Mouse (Mus musculus) CH12.LX (cell line): ENCODE measurements around the gene Syt12. TPM values are rescaled to one million over a fixed set of nuclear protein-coding genes. Genes with fewer than 3 reads are reported as not detected.
A peak's percentile ranks its signal among the peaks of the same experiment; 100 is the strongest.

Experiments used
- DNase-seq: peaks from one replicate; pipeline ENCODE4 v3.0.0-alpha.2; 2013; ENCODE audit errors: extremely low read depth
- H3K27ac ChIP-seq: 2 replicates; pipeline ENCODE4 v1.5.1; 2012; ENCODE audit warnings: low read depth, mild to moderate bottlenecking, control low read depth, moderate library complexity; ENCODE audit not compliant: insufficient read depth
- H3K27me3 ChIP-seq: replicated peaks from 2 replicates; pipeline ENCODE3; 2012; ENCODE audit warnings: inconsistent platforms
- H3K36me3 ChIP-seq, 2 experiments: replicated peaks in 1 of 2; 2 replicates each; pipeline versions ENCODE3 to v1.6.1; 2012; ENCODE audit warnings: inconsistent platforms in 1 of 2, low read length in 1 of 2, mild to moderate bottlenecking in 1 of 2, mixed read lengths in 1 of 2, moderate library complexity in 1 of 2; ENCODE audit not compliant: control insufficient read depth in 1 of 2, insufficient read depth in 1 of 2
- H3K4me1 ChIP-seq, 2 experiments: 2 replicates each; pipeline ENCODE4 v1.6.1; 2012; ENCODE audit warnings: inconsistent platforms in 1 of 2, moderate library complexity in 1 of 2; ENCODE audit not compliant: insufficient read depth in 2 of 2, control insufficient read depth in 1 of 2
- H3K4me2 ChIP-seq: 2 replicates; pipeline ENCODE4 v1.6.1; 2012; ENCODE audit warnings: low read depth, mild to moderate bottlenecking, control low read depth; ENCODE audit not compliant: poor library complexity, insufficient read depth, severe bottlenecking
- H3K4me3 ChIP-seq, 3 experiments: fragments of 150-350 bp in 1 of 3; sonication (generic) in 1 of 3; replicated peaks in 1 of 3; 2 replicates each; pipeline versions ENCODE3 to v1.5.1; 2011 to 2012; ENCODE audit warnings: low read depth in 2 of 3, low read length in 2 of 3, mild to moderate bottlenecking in 2 of 3, moderate library complexity in 2 of 3, control low read depth in 1 of 3, improper control_type of control experiment in 1 of 3, inconsistent platforms in 1 of 3, mixed read lengths in 1 of 3; ENCODE audit not compliant: poor library complexity in 1 of 3
- H3K79me2 ChIP-seq: replicated peaks from 2 replicates; pipeline ENCODE4 v1.6.1; 2012; ENCODE audit warnings: mild to moderate bottlenecking, moderate library complexity; ENCODE audit not compliant: control insufficient read depth, poor library complexity, insufficient read depth, severe bottlenecking; ENCODE audit errors: extremely low read depth
- H3K9ac ChIP-seq: 2 replicates; pipeline ENCODE4 v1.6.1; 2012; ENCODE audit warnings: low read depth, mild to moderate bottlenecking, control low read depth, moderate library complexity; ENCODE audit not compliant: insufficient read depth
- H3K9me3 ChIP-seq: replicated peaks from 2 replicates; pipeline ENCODE3; 2012; ENCODE audit warnings: low read length, inconsistent platforms, mixed read lengths
- BHLHE40 ChIP-seq: IDR thresholded peaks from 2 replicates; pipeline ENCODE4 v1.6.1; 2011; ENCODE audit warnings: mild to moderate bottlenecking, low read depth, low read length, improper control_type of control experiment
- CHD1 ChIP-seq: IDR thresholded peaks from 2 replicates; pipeline ENCODE4 v1.6.1; 2012; ENCODE audit warnings: low read depth, low read length, improper control_type of control experiment, inconsistent platforms
- CHD2 ChIP-seq: IDR thresholded peaks from 2 replicates; pipeline ENCODE4 v1.6.1; 2011; ENCODE audit warnings: low read length, improper control_type of control experiment
- CTCF ChIP-seq, 2 experiments: IDR thresholded peaks in 1 of 2; conservative IDR thresholded peaks in 1 of 2; 2 replicates each; pipeline ENCODE4 v1.5.1; 2011 to 2012; ENCODE audit warnings: low read depth in 2 of 2, low read length in 2 of 2, improper control_type of control experiment in 1 of 2, inconsistent platforms in 1 of 2, mild to moderate bottlenecking in 1 of 2, moderate library complexity in 1 of 2
- E2F4 ChIP-seq: IDR thresholded peaks from 2 replicates; pipeline ENCODE4 v1.6.1; 2011; ENCODE audit warnings: low read depth, low read length, improper control_type of control experiment; ENCODE audit not compliant: insufficient replicate concordance
- ELF1 ChIP-seq: IDR thresholded peaks from 2 replicates; pipeline ENCODE4 v1.6.1; 2014; ENCODE audit warnings: low read depth, mild to moderate bottlenecking, inconsistent platforms, low read length, improper control_type of control experiment
- ETS1 ChIP-seq: conservative IDR thresholded peaks from 2 replicates; pipeline ENCODE4 v1.6.1; 2012; ENCODE audit warnings: low read depth, mild to moderate bottlenecking, inconsistent platforms, low read length, improper control_type of control experiment, moderate library complexity
- GABPA ChIP-seq: IDR thresholded peaks from 2 replicates; pipeline ENCODE4 v1.6.1; 2012; ENCODE audit warnings: low read depth, low read length, improper control_type of control experiment, inconsistent platforms; ENCODE audit not compliant: insufficient replicate concordance
- HCFC1 ChIP-seq: IDR thresholded peaks from 2 replicates; pipeline ENCODE4 v1.6.1; 2012; ENCODE audit warnings: low read depth, mild to moderate bottlenecking, inconsistent platforms, low read length, improper control_type of control experiment
- JUND ChIP-seq: conservative IDR thresholded peaks from 2 replicates; pipeline ENCODE4 v1.6.1; 2011; ENCODE audit warnings: low read depth, low read length, improper control_type of control experiment
- KAT2A ChIP-seq: IDR thresholded peaks from 2 replicates; pipeline ENCODE4 v1.6.1; 2012; ENCODE audit warnings: low read length, improper control_type of control experiment, inconsistent platforms; ENCODE audit not compliant: insufficient replicate concordance
- MAX ChIP-seq: IDR thresholded peaks from 2 replicates; pipeline ENCODE4 v1.6.1; 2011; ENCODE audit warnings: low read length, improper control_type of control experiment
- MAZ ChIP-seq: IDR thresholded peaks from 2 replicates; pipeline ENCODE4 v1.6.1; 2012; ENCODE audit warnings: low read depth, mild to moderate bottlenecking, inconsistent platforms, low read length, improper control_type of control experiment, moderate library complexity
- MEF2A ChIP-seq: IDR thresholded peaks from 2 replicates; pipeline ENCODE4 v1.6.1; 2014; ENCODE audit warnings: low read depth, mild to moderate bottlenecking, inconsistent platforms, low read length, improper control_type of control experiment, borderline replicate concordance
- MXI1 ChIP-seq: IDR thresholded peaks from 2 replicates; pipeline ENCODE4 v1.6.1; 2011; ENCODE audit warnings: mild to moderate bottlenecking, low read depth, low read length, improper control_type of control experiment
- MYC ChIP-seq: IDR thresholded peaks from 2 replicates; pipeline ENCODE4 v1.6.1; 2011; ENCODE audit warnings: low read depth, mild to moderate bottlenecking, improper control_type of control experiment, low read length
- NELFE ChIP-seq: IDR thresholded peaks from 2 replicates; pipeline ENCODE4 v1.6.1; 2011; ENCODE audit warnings: low read depth, low read length, improper control_type of control experiment
- POLR2A ChIP-seq: IDR thresholded peaks from 2 replicates; pipeline ENCODE4 v1.6.1; 2011; ENCODE audit warnings: low read depth, mild to moderate bottlenecking, improper control_type of control experiment, low read length
- POLR2AphosphoS2 ChIP-seq: IDR thresholded peaks from 2 replicates; pipeline ENCODE4 v1.6.1; 2011; ENCODE audit warnings: low read depth, low read length, improper control_type of control experiment
- SIN3A ChIP-seq: IDR thresholded peaks from 2 replicates; pipeline ENCODE4 v1.6.1; 2012; ENCODE audit warnings: low read length, improper control_type of control experiment, inconsistent platforms
- TBP ChIP-seq: conservative IDR thresholded peaks from 2 replicates; pipeline ENCODE4 v1.6.1; 2011; ENCODE audit warnings: low read depth, low read length, improper control_type of control experiment
- UBTF ChIP-seq: IDR thresholded peaks from 2 replicates; pipeline ENCODE4 v1.6.1; 2012; ENCODE audit warnings: low read depth, mild to moderate bottlenecking, inconsistent platforms, low read length, improper control_type of control experiment, moderate library complexity
- ZC3H11A ChIP-seq: IDR thresholded peaks from 2 replicates; pipeline ENCODE4 v1.6.1; 2012; ENCODE audit warnings: low read depth, mild to moderate bottlenecking, inconsistent platforms, low read length, improper control_type of control experiment
- ZKSCAN1 ChIP-seq: IDR thresholded peaks from 2 replicates; pipeline ENCODE4 v1.6.1; 2012; ENCODE audit warnings: low read depth, inconsistent platforms, low read length, improper control_type of control experiment, borderline replicate concordance
- ZMIZ1 ChIP-seq: IDR thresholded peaks from 2 replicates; pipeline ENCODE4 v1.6.1; 2012; ENCODE audit warnings: low read depth, mild to moderate bottlenecking, inconsistent platforms, low read length, improper control_type of control experiment
- ZNF384 ChIP-seq: IDR thresholded peaks from 2 replicates; pipeline ENCODE4 v1.6.1; 2012; ENCODE audit warnings: low read depth, low read length, improper control_type of control experiment, inconsistent platforms
- dilution Hi-C: fragments of 300-500 bp; cut with MboI; formaldehyde crosslinking; loops from 2 replicates; pipeline ENCODE4 v1.14.3; 2020; ENCODE audit warnings: low sequenced_read_pairs; ENCODE audit not compliant: extremely low pct_unique_long_range_greater_than_20kb, extremely low pct_ligation_motif_present
- in situ Hi-C: fragments of 300-500 bp; cut with MboI; formaldehyde crosslinking; loops from 3 replicates; pipeline ENCODE4 v1.14.3; 2019; ENCODE audit warnings: low sequenced_read_pairs, low pct_ligation_motif_present, low pct_unique_long_range_greater_than_20kb, mixed read lengths
- polyA plus RNA-seq: library from polyadenylated mRNA; unstranded; fragments of >175 nt; gene quantifications from 2 replicates; pipeline ENCODE4 v1.2.1, GENCODE M21; 2012; ENCODE audit warnings: low read depth; ENCODE audit not compliant: insufficient read length
- total RNA-seq, 2 experiments: library from RNA; depleted of rRNA; stranded (reverse); fragments of 300-350 nt in 1 of 2; fragments of >200 nt in 1 of 2; gene quantifications; 2 replicates each; pipeline ENCODE4 v1.2.3; 2012 to 2014

Gene Syt12
- total and polyA plus RNA-seq, 3 experiments, result 0.17 to 0.50 TPM; not detected in 1

GRCm38 (mm10) chr19:4509986-4510963 is 33.0 kb upstream of the Syt12 start, which contains the start of gene Pcx (continued):
- TF ChIP-seq NELFE, result peak; percentile 59
- TF ChIP-seq MAZ, result no peak
- 0 out of 2 replicates have a peak, but pooled peaks have one; percentile 61 for TF ChIP-seq KAT2A
- TF ChIP-seq BHLHE40, result peak; percentile 99
- peak; percentile 97 for TF ChIP-seq SIN3A
- TF ChIP-seq JUND, result no peak
- TF ChIP-seq E2F4, result peak; percentile 77; the same call in 1 of the 2 replicates
- TF ChIP-seq CTCF (conservative IDR thresholded peaks at IDR 0.05 in 1 of 2, IDR thresholded peaks at IDR 0.05 in 1 of 2; ENCODE audit: low read depth in 2 of 2, low read length in 2 of 2), result 0 out of 4 replicates have a peak, but pooled peaks of 1 of the 2 experiments have one; percentile 4
- TF ChIP-seq CHD1, result no peak

- no peak overlapping the region for H3K9ac ChIP-seq
- H3K9me3 ChIP-seq, result no peaks in the 10 kb centered on the region
- dilution Hi-C loops, result no loop called here
- no peaks in the 10 kb centered on the region for H3K79me2 ChIP-seq
- H3K4me3 ChIP-seq, result no peak overlapping the region
- H3K4me1 ChIP-seq, result peaks cover 0 to 28% of the 10 kb centered on the region in 2 experiments; a peak in 2 of 4 replicates
- peak; percentile 38; the same call in 1 of the 2 replicates for TF ChIP-seq ZNF384
- TF ChIP-seq ETS1, result peak; percentile 29; the same call in 1 of the 2 replicates
- TF ChIP-seq GABPA, result no peak
- TF ChIP-seq, all 38 proteins: peak for 2
- H3K27ac ChIP-seq, result no peak overlapping the region
- no peaks in the 10 kb centered on the region for H3K36me3 ChIP-seq
- H3K4me2 ChIP-seq, result no peak overlapping the region
- H3K27me3 ChIP-seq, result peaks cover 2% of the 10 kb centered on the region
- DNase-seq, result peak; percentile 14
- in situ Hi-C loops, result no loop called here
Measured at GRCm38 (mm10) chr19:4507746-4508145, 30.5 kb upstream of the Syt12 start.

- Histone ChIP-seq H3K36me3 (no peaks in the 10 kb centered on the region), H3K27ac (no peak overlapping the region), H3K4me1 (peaks cover 0 to 20% of the 10 kb centered on the region in 2 experiments; a peak in 2 of 4 replicates), H3K27me3 (peaks cover 2% of the 10 kb centered on the region), H3K4me3 (no peak overlapping the region), H3K9me3 (no peaks in the 10 kb centered on the region), H3K4me2 (no peak overlapping the region), H3K9ac (no peak overlapping the region), H3K79me2 (no peaks in the 10 kb centered on the region)
- no peak for DNase-seq
- in situ Hi-C loops (no loop called here), dilution Hi-C loops (no loop called here)
- no peak for TF ChIP-seq ZMIZ1
- TF ChIP-seq ZKSCAN1, result no peak
- no peak for TF ChIP-seq KAT2A
- TF ChIP-seq UBTF, result no peak
- TF ChIP-seq SIN3A, result no peak
- no peak for TF ChIP-seq POLR2AphosphoS2
- TF ChIP-seq CHD2, result no peak
- TF ChIP-seq HCFC1, result no peak
- TF ChIP-seq MXI1, result no peak
- no peak for TF ChIP-seq ELF1
- TF ChIP-seq POLR2A, result no peak
- no peak for TF ChIP-seq MEF2A
- TF ChIP-seq MAX, result no peak
- TF ChIP-seq TBP, result no peak
- no peak for TF ChIP-seq CTCF (conservative IDR thresholded peaks at IDR 0.05 in 1 of 2, IDR thresholded peaks at IDR 0.05 in 1 of 2; ENCODE audit: low read depth in 2 of 2, low read length in 2 of 2)
- TF ChIP-seq MYC, result no peak
- no peak for TF ChIP-seq ZC3H11A
Measured at GRCm38 (mm10) chr19:4504830-4505229, 27.6 kb upstream of the Syt12 start.
